Mouse (Mus musculus) heart, adult 2 months (tissue): Measurements from ENCODE around the gene Xylt1.

Experiments used
- CTCF ChIP-seq: fragments of 200-600 bp; IDR thresholded peaks from 2 replicates; pipeline ENCODE4 v1.8.1; 2022; ENCODE audit warnings: antibody characterized with exemption, mild to moderate bottlenecking, moderate library complexity
- EP300 ChIP-seq: fragments of 200-500 bp; IDR thresholded peaks from 2 replicates; pipeline ENCODE4 v1.6.1; 2011; ENCODE audit warnings: low read depth, low read length, control low read depth; ENCODE audit not compliant: insufficient read depth
- POLR2A ChIP-seq: fragments of 200-500 bp; IDR thresholded peaks from 2 replicates; pipeline ENCODE4 v1.6.1; 2011; ENCODE audit warnings: mild to moderate bottlenecking, low read depth, low read length, control low read depth; ENCODE audit not compliant: insufficient read depth

- no peak for TF ChIP-seq CTCF
- no peak for TF ChIP-seq POLR2A
- TF ChIP-seq EP300, result no peak
Measured at GRCm38 (mm10) chr7:117508090-117508489, 127.3 kb downstream of the Xylt1 start.
